Mouse (Mus musculus): ENCODE results near the gene Rbm8a2.

DNA sequence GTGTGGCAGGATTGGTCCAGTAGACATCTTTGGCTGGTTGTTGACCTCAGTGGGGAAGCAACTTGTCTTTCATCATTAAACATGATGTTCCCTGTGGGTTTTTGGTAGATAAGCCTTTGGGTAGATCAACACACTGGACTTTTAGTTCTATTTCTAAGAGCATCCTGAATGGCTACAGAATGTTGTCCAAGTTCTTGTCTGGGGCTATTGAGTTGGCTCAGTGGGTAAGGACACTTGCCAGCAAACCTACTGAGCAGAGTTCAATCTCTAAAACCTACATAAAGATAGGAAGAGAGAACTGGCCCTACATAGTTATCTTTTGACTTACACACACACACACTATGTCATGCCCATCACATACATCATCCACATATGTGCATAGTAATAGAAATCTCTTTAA, 32.2 kb upstream of the Rbm8a2 start:
- TF ChIP-seq CTCF (IDR thresholded peaks at IDR 0.05; ENCODE audit: borderline replicate concordance, insufficient read depth, low read length) (no peak), POLR2A (IDR thresholded peaks at IDR 0.05; ENCODE audit: low read depth, low read length) (no peak)

Measured in embryonic fibroblast, embryonic 13.5 days (primary cell).